Mouse (Mus musculus): ENCODE measurements around the gene Mgarp. TPM values are rescaled to one million over a fixed set of nuclear protein-coding genes. Genes with fewer than 3 reads are reported as not detected.
"Not testable (repeated sequence)": the region's sequence is repeated elsewhere in the genome, so short reads cannot be mapped to it uniquely, and the experiment has no call there.

Gene Mgarp
- polyA plus RNA-seq, 1 experiment = not detected

GRCm38 (mm10) chr3:51416073-51416363, 19.5 kb upstream of the Mgarp start:
- peaks cover 38% of the 10 kb centered on the region for H3K4me1 ChIP-seq (ENCODE audit: control insufficient read depth, insufficient read depth, low read length)
- peak overlapping the region; percentile 83 for H3K4me3 ChIP-seq (ENCODE audit: insufficient read depth, low read length)
- peak overlapping the region; percentile 75 for H3K27ac ChIP-seq (ENCODE audit: insufficient read depth, low read depth, low read length)
- TF ChIP-seq CTCF (IDR thresholded peaks at IDR 0.05; ENCODE audit: low read depth, low read length) (no peak), POLR2A (IDR thresholded peaks at IDR 0.05; ENCODE audit: borderline replicate concordance, low read depth, low read length) (no peak)

- no peak for TF ChIP-seq CTCF (IDR thresholded peaks at IDR 0.05; ENCODE audit: low read depth, low read length)
- TF ChIP-seq POLR2A (IDR thresholded peaks at IDR 0.05; ENCODE audit: borderline replicate concordance, low read depth, low read length) = no peak
- peaks cover 34% of the 10 kb centered on the region for H3K4me1 ChIP-seq (ENCODE audit: control insufficient read depth, insufficient read depth, low read length)
- H3K4me3 ChIP-seq (ENCODE audit: insufficient read depth, low read length) = peak within 1 kb of the TSS; percentile 83
- peak within 1 kb of the TSS; percentile 75 for H3K27ac ChIP-seq (ENCODE audit: insufficient read depth, low read depth, low read length)
These were observed 18.8 kb upstream of the Mgarp start, which contains the start of gene Naa15 for GRCm38 (mm10) chr3:51415098-51416072. TSS of gene Naa15 (plus strand) at chr3:51415148.

- peaks cover 24% of the 10 kb centered on the region for H3K4me1 ChIP-seq (ENCODE audit: control insufficient read depth, insufficient read depth, low read length)
- TF ChIP-seq CTCF (IDR thresholded peaks at IDR 0.05; ENCODE audit: low read depth, low read length) (no peak), POLR2A (IDR thresholded peaks at IDR 0.05; ENCODE audit: borderline replicate concordance, low read depth, low read length) (no peak)
- peak overlapping the region; percentile 62 for H3K27ac ChIP-seq (ENCODE audit: insufficient read depth, low read depth, low read length)
- no peak overlapping the region for H3K4me3 ChIP-seq (ENCODE audit: insufficient read depth, low read length)
These were observed 16.7 kb upstream of the Mgarp start for GRCm38 (mm10) chr3:51413276-51413675.

- no peak overlapping the region for H3K4me3 ChIP-seq (ENCODE audit: insufficient read depth, low read length)
- H3K27ac ChIP-seq (ENCODE audit: insufficient read depth, low read depth, low read length) = no peak overlapping the region
These were observed 15.9 kb upstream of the Mgarp start for GRCm38 (mm10) chr3:51412457-51412856.

GRCm38 (mm10) chr3:51408561-51409183, 12.1 kb upstream of the Mgarp start, which contains the start of gene Ndufc1:
TSS of gene Ndufc1 (minus strand) at chr3:51408988.
- Histone ChIP-seq H3K27ac (ENCODE audit: insufficient read depth, low read depth, low read length) (peak within 1 kb of the TSS; percentile 65), H3K4me3 (ENCODE audit: insufficient read depth, low read length) (peak within 1 kb of the TSS; percentile 90), H3K4me1 (ENCODE audit: control insufficient read depth, insufficient read depth, low read length) (peaks cover 13% of the 10 kb centered on the region)
- TF ChIP-seq POLR2A (IDR thresholded peaks at IDR 0.05; ENCODE audit: borderline replicate concordance, low read depth, low read length) (no peak; the same call in 1 of the 2 replicates), CTCF (IDR thresholded peaks at IDR 0.05; ENCODE audit: low read depth, low read length) (peak; percentile 60)

More at GRCm38 (mm10) chr3:51412457-51412856, 15.9 kb upstream of the Mgarp start:
- TF ChIP-seq POLR2A (IDR thresholded peaks at IDR 0.05; ENCODE audit: borderline replicate concordance, low read depth, low read length) (no peak), CTCF (IDR thresholded peaks at IDR 0.05; ENCODE audit: low read depth, low read length) (no peak)
- peaks cover 22% of the 10 kb centered on the region for H3K4me1 ChIP-seq (ENCODE audit: control insufficient read depth, insufficient read depth, low read length)

GRCm38 (mm10) chr3:51407870-51408560, 11.5 kb upstream of the Mgarp start:
- Histone ChIP-seq H3K4me1 (ENCODE audit: control insufficient read depth, insufficient read depth, low read length) (peaks cover 9% of the 10 kb centered on the region), H3K4me3 (ENCODE audit: insufficient read depth, low read length) (peak overlapping the region; percentile 90), H3K27ac (ENCODE audit: insufficient read depth, low read depth, low read length) (peak overlapping the region; percentile 65)
- TF ChIP-seq CTCF (IDR thresholded peaks at IDR 0.05; ENCODE audit: low read depth, low read length) (no peak), POLR2A (IDR thresholded peaks at IDR 0.05; ENCODE audit: borderline replicate concordance, low read depth, low read length) (no peak)

- Histone ChIP-seq H3K27ac (ENCODE audit: insufficient read depth, low read depth, low read length) (no peak overlapping the region), H3K4me1 (ENCODE audit: control insufficient read depth, insufficient read depth, low read length) (no peaks in the 10 kb centered on the region; the same call in 1 of the 2 replicates), H3K4me3 (ENCODE audit: insufficient read depth, low read length) (no peak overlapping the region)
- TF ChIP-seq POLR2A (IDR thresholded peaks at IDR 0.05; ENCODE audit: borderline replicate concordance, low read depth, low read length) (no peak), CTCF (IDR thresholded peaks at IDR 0.05; ENCODE audit: low read depth, low read length) (no peak)
These were observed 6.1 kb upstream of the Mgarp start for GRCm38 (mm10) chr3:51402628-51403027.

- not testable (repeated sequence) for H3K27ac ChIP-seq (ENCODE audit: insufficient read depth, low read depth, low read length); H3K4me3 ChIP-seq (ENCODE audit: insufficient read depth, low read length); H3K4me1 ChIP-seq (ENCODE audit: control insufficient read depth, insufficient read depth, low read length)
These were observed 5.5 kb upstream of the Mgarp start for GRCm38 (mm10) chr3:51402054-51402453.

GRCm38 (mm10) chr3:51400682-51401081, 4.1 kb upstream of the Mgarp start:
- TF ChIP-seq CTCF (IDR thresholded peaks at IDR 0.05; ENCODE audit: low read depth, low read length) = no peak
- H3K4me1 ChIP-seq (ENCODE audit: control insufficient read depth, insufficient read depth, low read length) = no peaks in the 10 kb centered on the region; the same call in 1 of the 2 replicates
- no peak overlapping the region for H3K27ac ChIP-seq (ENCODE audit: insufficient read depth, low read depth, low read length)

More at GRCm38 (mm10) chr3:51400682-51401081, 4.1 kb upstream of the Mgarp start:
- no peak overlapping the region for H3K4me3 ChIP-seq (ENCODE audit: insufficient read depth, low read length)

Data from bone marrow macrophage, adult 2 months (primary cell).